In genomic region chr19:38031144-38031543, GRCm38 (mm10) we compare ENCODE assay signal across 8 mouse cellular contexts. TPM values are rescaled to one million over a fixed set of nuclear protein-coding genes. Genes with fewer than 3 reads are reported as not detected.
DNase-seq lines count a peak whose midpoint lies in the region; ATAC-seq and TF ChIP-seq lines count a peak whose summit lies in the region.

No protein-coding gene starts in this region.

- H3K4me2 ChIP-seq in forebrain, embryonic 11.5 days (ENCODE audit: low read depth, low read length, severe bottlenecking): no peak overlapping the region
- peak overlapping the region; percentile 45 for H3K4me2 ChIP-seq in liver, embryonic 11.5 days
- no peak overlapping the region for H3K4me2 ChIP-seq in liver, postnatal 0 days (ENCODE audit: low read depth, low read length)
- peak overlapping the region; percentile 23; the same call in 1 of the 2 replicates for H3K4me2 ChIP-seq in intestine, embryonic 14.5 days (ENCODE audit: low read length)
- H3K4me2 ChIP-seq in neural tube, embryonic 14.5 days (ENCODE audit: low read depth, low read length): peak overlapping the region; percentile 5; the same call in 1 of the 2 replicates

- H3K27me3 ChIP-seq in forebrain, embryonic 10.5 days (ENCODE audit: poor library complexity, severe bottlenecking): peaks cover 10% of the 10 kb centered on the region
- no peaks in the 10 kb centered on the region for H3K27me3 ChIP-seq in forebrain, embryonic 11.5 days (ENCODE audit: control insufficient read depth, insufficient read depth, low read length)
- peaks cover 8% of the 10 kb centered on the region; the same call in 1 of the 2 replicates for H3K27me3 ChIP-seq in liver, embryonic 11.5 days (replicated peaks; ENCODE audit: control insufficient read depth, insufficient read depth, low read length)
- H3K27me3 ChIP-seq in liver, postnatal 0 days (ENCODE audit: insufficient read depth, low read length): no peaks in the 10 kb centered on the region
- H3K27me3 ChIP-seq in intestine, embryonic 14.5 days (replicated peaks; ENCODE audit: control insufficient read depth, insufficient read depth, low read length): no peaks in the 10 kb centered on the region
- no peaks in the 10 kb centered on the region for H3K27me3 ChIP-seq in neural tube, embryonic 14.5 days (ENCODE audit: control insufficient read depth, insufficient read depth, low read length)

- no peaks in the 10 kb centered on the region for H3K36me3 ChIP-seq in forebrain, embryonic 10.5 days (replicated peaks)
- H3K36me3 ChIP-seq in forebrain, embryonic 11.5 days (ENCODE audit: control insufficient read depth, insufficient read depth, low read length): no peaks in the 10 kb centered on the region
- H3K36me3 ChIP-seq in liver, embryonic 11.5 days (ENCODE audit: control insufficient read depth, insufficient read depth, low read length): no peaks in the 10 kb centered on the region
- H3K36me3 ChIP-seq in liver, postnatal 0 days (replicated peaks; ENCODE audit: insufficient read depth, low read length): no peaks in the 10 kb centered on the region
- H3K36me3 ChIP-seq in intestine, embryonic 14.5 days (ENCODE audit: control insufficient read depth, insufficient read depth, low read length): no peaks in the 10 kb centered on the region
- no peaks in the 10 kb centered on the region for H3K36me3 ChIP-seq in neural tube, embryonic 14.5 days (ENCODE audit: control insufficient read depth, insufficient read depth, low read length)

- 0 out of 2 replicates have a peak overlapping the region, but pooled peaks have one; percentile 2 for H3K4me3 ChIP-seq in forebrain, embryonic 10.5 days
- no peak overlapping the region for H3K4me3 ChIP-seq in forebrain, embryonic 11.5 days (ENCODE audit: low read depth, low read length)
- no peak overlapping the region for H3K4me3 ChIP-seq in liver, embryonic 11.5 days (ENCODE audit: low read depth, low read length)
- H3K4me3 ChIP-seq in liver, postnatal 0 days (ENCODE audit: low read depth, low read length): no peak overlapping the region
- no peak overlapping the region for H3K4me3 ChIP-seq in intestine, embryonic 14.5 days (ENCODE audit: low read depth, low read length)
- H3K4me3 ChIP-seq in neural tube, embryonic 14.5 days (ENCODE audit: low read depth, low read length): no peak overlapping the region

- no peak for DNase-seq in forebrain, embryonic 10.5 days (ENCODE audit: extremely low spot score, low spot score)
- no peak for DNase-seq in forebrain, embryonic 11.5 days (ENCODE audit: low spot score)
- no peak for DNase-seq in liver, embryonic 11.5 days (ENCODE audit: low spot score)
- no peak for DNase-seq in liver, postnatal 0 days
- no peak for DNase-seq in intestine, embryonic 14.5 days (ENCODE audit: low spot score)
- no peak for DNase-seq in layer of hippocampus, postnatal 10 days (ENCODE audit: low spot score in 2 of 2)
- DNase-seq in testis, postnatal 14 days (ENCODE audit: low spot score): no peak

- H3K27ac ChIP-seq in forebrain, embryonic 10.5 days: no peak overlapping the region
- H3K27ac ChIP-seq in forebrain, embryonic 11.5 days (ENCODE audit: low read depth, low read length): no peak overlapping the region
- H3K27ac ChIP-seq in liver, embryonic 11.5 days (ENCODE audit: low read depth, low read length): no peak overlapping the region
- H3K27ac ChIP-seq in liver, postnatal 0 days (ENCODE audit: low read depth): no peak overlapping the region
- H3K27ac ChIP-seq in intestine, embryonic 14.5 days (ENCODE audit: low read depth): no peak overlapping the region
- H3K27ac ChIP-seq in neural tube, embryonic 14.5 days (ENCODE audit: low read depth, low read length): no peak overlapping the region

- no peak overlapping the region for H3K9ac ChIP-seq in forebrain, embryonic 11.5 days (ENCODE audit: low read length)
- H3K9ac ChIP-seq in liver, embryonic 11.5 days (ENCODE audit: low read depth, low read length): no peak overlapping the region
- H3K9ac ChIP-seq in liver, postnatal 0 days (replicated peaks): no peak overlapping the region
- H3K9ac ChIP-seq in intestine, embryonic 14.5 days (ENCODE audit: low read length): no peak overlapping the region
- H3K9ac ChIP-seq in neural tube, embryonic 14.5 days (replicated peaks; ENCODE audit: low read depth, low read length): no peak overlapping the region

- no peak for TF ChIP-seq EP300 in liver, postnatal 0 days (IDR thresholded peaks at IDR 0.05; ENCODE audit: low read depth)

- WGBS in forebrain, embryonic 10.5 days: 71% methylated on average over 9 of the region's 9 CpGs
- 74% methylated on average over 9 of the region's 9 CpGs for WGBS in forebrain, embryonic 11.5 days
- 37% methylated on average over 9 of the region's 9 CpGs for WGBS in liver, embryonic 11.5 days
- 49% methylated on average over 9 of the region's 9 CpGs for WGBS in liver, postnatal 0 days (ENCODE audit: insufficient replicate concordance)
- 54% methylated on average over 9 of the region's 9 CpGs for whole genome bisulfite sequencing in intestine, embryonic 14.5 days
- WGBS in neural tube, embryonic 14.5 days: 75% methylated on average over 9 of the region's 9 CpGs

- no peak for ATAC-seq in forebrain, embryonic 11.5 days (replicated peaks; ENCODE audit: low FRiP score)
- ATAC-seq in liver, embryonic 11.5 days (replicated peaks; ENCODE audit: low FRiP score): no peak
- ATAC-seq in liver, postnatal 0 days: no peak
- no peak for ATAC-seq in intestine, embryonic 14.5 days (replicated peaks; ENCODE audit: low FRiP score, low TSS enrichment, low read depth)
- ATAC-seq in neural tube, embryonic 14.5 days (ENCODE audit: low read depth): 0 out of 2 replicates have a peak, but pooled peaks have one; percentile 41

- H3K4me1 ChIP-seq in forebrain, embryonic 10.5 days: peaks cover 16% of the 10 kb centered on the region
- no peaks in the 10 kb centered on the region for H3K4me1 ChIP-seq in forebrain, embryonic 11.5 days (replicated peaks; ENCODE audit: control insufficient read depth, insufficient read depth, low read length)
- H3K4me1 ChIP-seq in liver, embryonic 11.5 days (replicated peaks; ENCODE audit: control insufficient read depth, insufficient read depth, low read length): peaks cover 8% of the 10 kb centered on the region; the same call in 1 of the 2 replicates
- peaks cover 34% of the 10 kb centered on the region for H3K4me1 ChIP-seq in liver, postnatal 0 days (ENCODE audit: insufficient read depth)
- H3K4me1 ChIP-seq in intestine, embryonic 14.5 days (replicated peaks; ENCODE audit: control insufficient read depth, insufficient read depth, low read length): peaks cover 38% of the 10 kb centered on the region
- H3K4me1 ChIP-seq in neural tube, embryonic 14.5 days (ENCODE audit: control insufficient read depth, insufficient read depth, low read length): peaks cover 3% of the 10 kb centered on the region

- no peaks in the 10 kb centered on the region for H3K9me3 ChIP-seq in forebrain, embryonic 10.5 days
- H3K9me3 ChIP-seq in forebrain, embryonic 11.5 days (ENCODE audit: control insufficient read depth, low read length): no peaks in the 10 kb centered on the region
- no peaks in the 10 kb centered on the region for H3K9me3 ChIP-seq in liver, embryonic 11.5 days (ENCODE audit: control insufficient read depth, low read length)
- H3K9me3 ChIP-seq in liver, postnatal 0 days (ENCODE audit: low read length): no peaks in the 10 kb centered on the region
- H3K9me3 ChIP-seq in intestine, embryonic 14.5 days (ENCODE audit: control insufficient read depth, low read length): no peaks in the 10 kb centered on the region
- no peaks in the 10 kb centered on the region for H3K9me3 ChIP-seq in neural tube, embryonic 14.5 days (ENCODE audit: control insufficient read depth, low read length)

- no peak for TF ChIP-seq CTCF in liver, postnatal 0 days (IDR thresholded peaks at IDR 0.05; ENCODE audit: low read depth)

RNA-seq across cellular contexts. Expression of gene Myof, which starts 12.2 kb away (rescaled TPM):
- 1.9 and 2.3 TPM in 2 replicates for polyA plus RNA-seq in forebrain, embryonic 10.5 days (2016; fragmentation: Nextera tagmentation; extraction: Ambion mirVana)
- 4.7 and 4.9 TPM in 2 replicates for polyA plus RNA-seq in forebrain, embryonic 11.5 days (2014; fragmentation: Nextera tagmentation; extraction: Ambion mirVana)
- polyA plus RNA-seq in liver, embryonic 11.5 days (2014; fragmentation: Nextera tagmentation; extraction: Ambion mirVana): 3.0 and 4.4 TPM in 2 replicates
- 1.6 and 1.7 TPM in 2 replicates for polyA plus RNA-seq in liver, postnatal 0 days (2015; fragmentation: Nextera tagmentation; extraction: Ambion mirVana)
- 16.7 and 17.9 TPM in 2 replicates for polyA plus RNA-seq in intestine, embryonic 14.5 days (2014; fragmentation: Nextera tagmentation; extraction: Ambion mirVana)
- 0.74 and 4.0 TPM in 2 replicates for polyA plus RNA-seq in neural tube, embryonic 14.5 days (2014; fragmentation: Nextera tagmentation; extraction: Ambion mirVana)
- total RNA-seq in layer of hippocampus, postnatal 10 days (2021): 1 to 10 TPM; 6.6 to 8.0 TPM

RNA-seq across cellular contexts. Expression of gene Cep55, which starts 23.7 kb away (rescaled TPM):
- polyA plus RNA-seq in forebrain, embryonic 10.5 days (2016; fragmentation: Nextera tagmentation; extraction: Ambion mirVana): 43.8 and 45.5 TPM in 2 replicates
- polyA plus RNA-seq in forebrain, embryonic 11.5 days (2014; fragmentation: Nextera tagmentation; extraction: Ambion mirVana): 51.6 and 61.3 TPM in 2 replicates
- polyA plus RNA-seq in liver, embryonic 11.5 days (2014; fragmentation: Nextera tagmentation; extraction: Ambion mirVana): 16.0 and 16.7 TPM in 2 replicates
- 3.0 and 3.3 TPM in 2 replicates for polyA plus RNA-seq in liver, postnatal 0 days (2015; fragmentation: Nextera tagmentation; extraction: Ambion mirVana)
- 31.3 and 32.8 TPM in 2 replicates for polyA plus RNA-seq in intestine, embryonic 14.5 days (2014; fragmentation: Nextera tagmentation; extraction: Ambion mirVana)
- polyA plus RNA-seq in neural tube, embryonic 14.5 days (2014; fragmentation: Nextera tagmentation; extraction: Ambion mirVana): 2.7 and 2.8 TPM in 2 replicates
- 1 to 10 TPM; 1.9 to 2.1 TPM for total RNA-seq in layer of hippocampus, postnatal 10 days (2021)

Comparison
In these comparisons a context has a peak if more than half of its experiments do, and no peak if none do; other contexts are left out.
1. H3K4me2 ChIP-seq: peak in liver, embryonic 11.5 days (single experiment), intestine, embryonic 14.5 days (single experiment) and neural tube, embryonic 14.5 days (single experiment); none in forebrain, embryonic 11.5 days (single experiment) and liver, postnatal 0 days (single experiment).